Mouse (Mus musculus) lung, adult 2 months (tissue): ENCODE measurements around the gene Zbtb20. TPM values are rescaled to one million over a fixed set of nuclear protein-coding genes. Genes with fewer than 3 reads are reported as not detected.

Source experiments
- DNase-seq: peaks from one replicate; pipeline ENCODE4 v3.0.0; 2022
- H3K4me1 ChIP-seq: fragments of 200-500 bp; 2 replicates; pipeline ENCODE4 v1.6.1; 2011; ENCODE audit warnings: low read length; ENCODE audit not compliant: control insufficient read depth, insufficient read depth
- H3K4me3 ChIP-seq: fragments of 200-500 bp; replicated peaks from 2 replicates; pipeline ENCODE3; 2011; ENCODE audit warnings: low read depth, mild to moderate bottlenecking, control low read depth, low read length; ENCODE audit errors: extremely low read depth
- CTCF ChIP-seq: fragments of 200-500 bp; IDR thresholded peaks from 2 replicates; pipeline ENCODE4 v1.5.1; 2011; ENCODE audit warnings: mild to moderate bottlenecking, low read length, control low read depth; ENCODE audit not compliant: insufficient read depth
- POLR2A ChIP-seq: fragments of 200-500 bp; IDR thresholded peaks from 2 replicates; pipeline ENCODE4 v1.6.1; 2011; ENCODE audit warnings: low read depth, mild to moderate bottlenecking, control low read depth, low read length, borderline replicate concordance; ENCODE audit errors: extremely low read depth
- WGBS: fragments of 180-500 bp; shearing (Covaris S2); methylation state at CpG from one replicate; pipeline ENCODE4 v1.1.7; 2018; 5-methylcytosine and 5-hydroxymethylcytosine counted together
- polyA plus RNA-seq: library from polyadenylated mRNA; depleted of rRNA; stranded (reverse); fragments of >200 nt; gene quantifications from 2 replicates; pipeline ENCODE4 v1.2.3, GENCODE M21; 2012

Zbtb20 gene
- polyA plus RNA-seq, 1 experiment: 30.7 TPM

- H3K4me3 ChIP-seq: peak overlapping the region; percentile 42
- TF ChIP-seq POLR2A: no peak
- no peak for TF ChIP-seq CTCF
Observed at GRCm38 (mm10) chr16:42908381-42908780, 32.7 kb downstream of the Zbtb20 start.

DNA sequence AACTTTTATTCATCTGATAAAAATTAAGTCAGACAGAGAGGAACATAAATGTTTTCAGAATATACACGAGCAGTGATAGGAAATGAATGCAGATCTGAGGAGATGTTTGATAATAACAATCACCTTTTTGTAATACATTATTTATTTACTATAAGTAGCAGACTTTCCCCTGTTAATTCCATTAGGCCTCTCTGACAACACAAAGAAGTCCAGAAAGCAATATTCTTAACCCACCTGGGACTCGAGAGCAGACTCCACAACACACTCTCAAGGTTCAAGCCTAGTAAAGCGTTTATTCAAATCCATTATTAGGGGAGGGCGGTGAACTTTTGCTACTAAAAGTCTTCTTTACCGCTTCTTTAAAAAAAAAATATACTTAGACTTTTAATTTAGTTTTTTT lies 33.2 kb downstream of the Zbtb20 start:
- WGBS: 42% methylated on average over 5 of the region's 5 CpGs
- Histone ChIP-seq H3K4me1 (peaks cover 17% of the 10 kb centered on the region), H3K4me3 (peak overlapping the region; percentile 42)
- TF ChIP-seq CTCF (no peak), POLR2A (no peak)
- no peak for DNase-seq

More at GRCm38 (mm10) chr16:42908381-42908780, 32.7 kb downstream of the Zbtb20 start:
- H3K4me1 ChIP-seq: peaks cover 17% of the 10 kb centered on the region
- no peak for DNase-seq

GRCm38 (mm10) chr16:42910016-42910415 lies 34.3 kb downstream of the Zbtb20 start:
- Histone ChIP-seq H3K4me1 (peaks cover 20% of the 10 kb centered on the region), H3K4me3 (peak overlapping the region; percentile 49)
- TF ChIP-seq CTCF (no peak), POLR2A (no peak)
- WGBS: 7% methylated on average over 4 of the region's 4 CpGs
- DNase-seq: peak; percentile 27

- peak; percentile 33 for DNase-seq
- Histone ChIP-seq H3K4me3 (no peak overlapping the region), H3K4me1 (peaks cover 20% of the 10 kb centered on the region)
- no peak for TF ChIP-seq CTCF
- TF ChIP-seq POLR2A: no peak
- 12% methylated on average over 3 of the region's 3 CpGs for WGBS
Observed at GRCm38 (mm10) chr16:42910716-42911115, 35.0 kb downstream of the Zbtb20 start.

DNA sequence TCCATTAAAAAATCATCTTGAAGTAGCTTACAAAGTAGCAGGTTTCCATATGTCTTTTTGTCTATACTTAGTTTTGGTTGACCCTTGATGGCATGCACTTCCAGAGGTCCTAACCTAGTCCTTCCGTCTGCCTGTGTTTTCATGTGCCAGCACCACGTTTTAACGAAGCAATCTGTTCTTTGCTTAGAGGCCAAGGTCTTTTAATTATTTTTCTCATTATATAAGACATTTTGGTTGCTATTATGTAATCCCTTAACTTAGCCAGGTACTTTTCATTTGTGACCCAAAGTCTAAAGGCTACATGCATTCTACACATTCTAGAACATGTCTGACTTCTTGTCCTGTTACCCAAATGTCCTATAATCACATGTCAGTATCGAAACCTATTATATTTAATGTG lies 35.6 kb downstream of the Zbtb20 start:
- peaks cover 20% of the 10 kb centered on the region for H3K4me1 ChIP-seq
- TF ChIP-seq CTCF (no peak), POLR2A (no peak)
- H3K4me3 ChIP-seq: no peak overlapping the region
- no peak for DNase-seq
- 57% methylated on average over 4 of the region's 4 CpGs for WGBS

GRCm38 (mm10) chr16:42911815-42912214 lies 36.1 kb downstream of the Zbtb20 start:
- Histone ChIP-seq H3K4me3 (no peak overlapping the region), H3K4me1 (peaks cover 20% of the 10 kb centered on the region)
- DNase-seq: peak; percentile 37
- 43% methylated on average over 5 of the region's 5 CpGs for WGBS
- TF ChIP-seq POLR2A (no peak), CTCF (no peak)

DNA sequence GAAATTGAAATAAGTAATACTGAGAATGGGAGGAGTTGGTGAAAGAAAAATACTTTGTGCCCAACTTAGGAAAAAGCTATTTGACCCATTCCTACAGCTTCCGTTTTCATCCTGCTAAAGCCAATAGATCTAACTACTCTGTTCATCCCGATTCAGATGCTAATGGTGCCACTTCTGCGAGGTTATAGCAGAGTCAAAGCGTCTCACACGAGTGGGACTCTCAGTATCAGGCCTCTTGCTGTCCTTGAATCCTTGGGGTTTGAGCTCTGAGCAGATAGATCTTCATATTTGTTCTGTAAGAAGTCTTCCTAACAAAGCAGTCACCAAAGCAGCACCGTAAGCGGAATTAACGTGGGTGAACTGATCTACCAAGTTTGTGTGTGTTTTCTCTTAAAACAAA lies 37.6 kb downstream of the Zbtb20 start:
- TF ChIP-seq CTCF (no peak), POLR2A (no peak)
- 85% methylated on average over 8 of the region's 8 CpGs for WGBS

DNA sequence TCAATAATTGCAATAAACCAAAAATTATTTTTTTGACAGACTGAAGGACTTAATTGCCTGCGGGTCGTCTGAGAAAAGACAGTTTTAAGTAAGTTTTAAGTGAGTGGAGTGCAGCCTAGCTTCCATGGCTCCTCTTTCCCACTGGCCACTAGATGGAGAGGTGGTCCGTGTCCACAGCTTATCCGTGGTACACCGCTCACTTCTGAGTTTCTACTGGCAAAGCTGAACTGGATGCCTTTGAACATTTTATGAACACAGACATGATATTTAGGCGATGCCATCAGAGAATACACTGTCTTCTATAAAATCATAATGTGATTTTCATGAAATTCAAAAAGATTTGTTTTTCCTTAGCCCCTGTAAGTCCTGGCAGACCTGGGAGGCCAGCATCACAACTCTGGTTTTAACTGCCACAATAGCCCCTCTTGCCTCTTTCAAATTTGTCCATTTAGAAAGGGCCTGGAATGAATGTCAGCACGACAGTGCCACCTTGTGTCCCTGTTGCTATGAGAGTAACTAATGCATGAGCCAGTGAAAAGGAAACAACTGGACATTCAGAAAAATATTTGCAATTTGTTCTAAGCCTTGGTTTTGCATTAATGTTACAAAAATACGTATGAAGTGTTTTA lies 38.9 kb downstream of the Zbtb20 start:
- peak; percentile 60 for DNase-seq
- WGBS: 56% methylated on average over 8 of the region's 8 CpGs
- H3K4me1 ChIP-seq: peaks cover 23% of the 10 kb centered on the region
- H3K4me3 ChIP-seq: no peak overlapping the region
- peak; percentile 59 for TF ChIP-seq CTCF
- no peak for TF ChIP-seq POLR2A

More for the DNA sequence above, 37.6 kb downstream of the Zbtb20 start:
- no peak for DNase-seq
- H3K4me1 ChIP-seq: peaks cover 20% of the 10 kb centered on the region
- no peak overlapping the region for H3K4me3 ChIP-seq

- peaks cover 6% of the 10 kb centered on the region; the same call in 1 of the 2 replicates for H3K4me1 ChIP-seq
- TF ChIP-seq CTCF: no peak
- DNase-seq: no peak
- 89% methylated on average over 5 of the region's 5 CpGs for WGBS
- H3K4me3 ChIP-seq: no peak overlapping the region
Observed at GRCm38 (mm10) chr16:42919992-42920760, 44.5 kb downstream of the Zbtb20 start.

GRCm38 (mm10) chr16:42921436-42921835 lies 45.8 kb downstream of the Zbtb20 start:
- H3K4me3 ChIP-seq: no peak overlapping the region
- H3K4me1 ChIP-seq: peaks cover 6% of the 10 kb centered on the region; the same call in 1 of the 2 replicates
- no peak for DNase-seq
- TF ChIP-seq POLR2A (no peak), CTCF (no peak)
- 68% methylated on average over 4 of the region's 4 CpGs for WGBS
